Mouse (Mus musculus) thymus, adult 2 months (tissue): ENCODE results near the gene Wwtr1. TPM values are rescaled to one million over a fixed set of nuclear protein-coding genes. Genes with fewer than 3 reads are reported as not detected.
A peak's percentile ranks its signal among the peaks of the same experiment; 100 is the strongest.

ENCODE experiments used
- DNase-seq: peaks from one replicate; pipeline ENCODE4 v3.0.0; 2021
- H3K27ac ChIP-seq: fragments of 200-500 bp; 2 replicates; pipeline ENCODE4 v1.5.1; 2012; ENCODE audit warnings: low read length, control low read depth; ENCODE audit not compliant: control insufficient read depth, insufficient read depth
- H3K27me3 ChIP-seq: fragments of 200-500 bp; 2 replicates; pipeline ENCODE4 v1.6.1; 2012; ENCODE audit warnings: mild to moderate bottlenecking, low read length, moderate library complexity, mixed read lengths; ENCODE audit not compliant: control insufficient read depth, insufficient read depth
- H3K36me3 ChIP-seq: fragments of 200-500 bp; 2 replicates; pipeline ENCODE4 v1.6.1; 2012; ENCODE audit warnings: mild to moderate bottlenecking, low read length, moderate library complexity; ENCODE audit not compliant: control insufficient read depth, insufficient read depth
- H3K4me1 ChIP-seq: fragments of 200-500 bp; replicated peaks from 2 replicates; pipeline ENCODE4 v1.6.1; 2012; ENCODE audit warnings: low read length; ENCODE audit not compliant: control insufficient read depth, insufficient read depth
- H3K4me3 ChIP-seq: fragments of 200-500 bp; 2 replicates; pipeline ENCODE4 v1.5.1; 2012; ENCODE audit warnings: mild to moderate bottlenecking, low read length, control low read depth, moderate library complexity; ENCODE audit not compliant: control insufficient read depth, insufficient read depth
- CTCF ChIP-seq: fragments of 200-500 bp; IDR thresholded peaks from 2 replicates; pipeline ENCODE4 v1.5.1; 2012; ENCODE audit warnings: mild to moderate bottlenecking, control low read depth, low read length, moderate library complexity, borderline replicate concordance; ENCODE audit not compliant: control insufficient read depth, poor library complexity, insufficient read depth; ENCODE audit errors: extremely low read depth
- POLR2A ChIP-seq: fragments of 200-500 bp; IDR thresholded peaks from 2 replicates; pipeline ENCODE4 v1.6.1; 2012; ENCODE audit warnings: mild to moderate bottlenecking, low read length, control low read depth, moderate library complexity; ENCODE audit not compliant: control insufficient read depth, poor library complexity, insufficient read depth; ENCODE audit errors: extremely low read depth
- WGBS: fragments of 180-500 bp; shearing (Covaris S2); methylation state at CpG from one replicate; pipeline ENCODE4 v1.1.7; 2018; 5-methylcytosine and 5-hydroxymethylcytosine counted together
- polyA plus RNA-seq: library from polyadenylated mRNA; depleted of rRNA; stranded (reverse); fragments of >200 nt; gene quantifications from 2 replicates; pipeline ENCODE4 v1.2.3, GENCODE M21; 2012

Gene Wwtr1
- polyA plus RNA-seq, 1 experiment, result 6.1 TPM

- H3K36me3 ChIP-seq, result no peaks in the 10 kb centered on the region
- no peak for TF ChIP-seq POLR2A
- no peak for TF ChIP-seq CTCF
- no peaks in the 10 kb centered on the region for H3K4me1 ChIP-seq
- H3K27ac ChIP-seq, result no peak overlapping the region
- WGBS, result 88% methylated on average over 4 of the region's 4 CpGs
- no peaks in the 10 kb centered on the region for H3K27me3 ChIP-seq
- no peak for DNase-seq
- H3K4me3 ChIP-seq, result no peak overlapping the region
These were observed 26.9 kb upstream of the Wwtr1 start for GRCm38 (mm10) chr3:57602610-57603009.

DNA sequence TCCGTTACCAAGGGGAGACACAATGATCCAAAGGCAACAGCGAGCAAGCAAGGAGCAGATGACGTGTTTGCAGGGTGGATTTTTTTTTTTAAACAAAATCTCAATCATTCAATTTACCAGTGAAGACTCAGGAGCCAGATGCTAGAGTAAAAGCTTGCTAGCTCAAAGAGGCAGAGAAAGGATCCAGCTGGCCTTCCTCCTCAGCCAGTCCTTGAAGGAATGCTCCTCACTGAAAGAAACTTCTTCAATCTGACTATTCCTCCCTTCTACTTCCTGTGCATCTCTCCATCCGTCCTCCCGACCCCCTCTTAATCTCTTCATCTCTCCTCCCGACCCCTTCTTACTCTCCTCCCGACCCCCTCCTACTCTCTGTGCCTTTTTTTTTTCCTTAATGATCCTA lies 20.9 kb upstream of the Wwtr1 start:
- Histone ChIP-seq H3K4me1 (no peaks in the 10 kb centered on the region), H3K27ac (no peak overlapping the region), H3K4me3 (no peak overlapping the region), H3K36me3 (no peaks in the 10 kb centered on the region), H3K27me3 (no peaks in the 10 kb centered on the region)
- no peak for DNase-seq
- 60% methylated on average over 7 of the region's 7 CpGs for WGBS
- no peak for TF ChIP-seq POLR2A
- TF ChIP-seq CTCF, result no peak

GRCm38 (mm10) chr3:57595506-57595905 lies 19.8 kb upstream of the Wwtr1 start:
- no peaks in the 10 kb centered on the region for H3K36me3 ChIP-seq
- TF ChIP-seq POLR2A (no peak), CTCF (no peak)
- H3K27ac ChIP-seq, result no peak overlapping the region
- no peak for DNase-seq
- no peaks in the 10 kb centered on the region for H3K4me1 ChIP-seq
- no peak overlapping the region for H3K4me3 ChIP-seq
- H3K27me3 ChIP-seq, result no peaks in the 10 kb centered on the region

- Histone ChIP-seq H3K27ac (no peak overlapping the region), H3K4me3 (no peak overlapping the region), H3K36me3 (no peaks in the 10 kb centered on the region), H3K27me3 (no peaks in the 10 kb centered on the region), H3K4me1 (no peaks in the 10 kb centered on the region)
- TF ChIP-seq POLR2A (no peak), CTCF (no peak)
- 88% methylated on average over 6 of the region's 6 CpGs for WGBS
- no peak for DNase-seq
These were observed 10.3 kb upstream of the Wwtr1 start for GRCm38 (mm10) chr3:57585967-57586366.

DNA sequence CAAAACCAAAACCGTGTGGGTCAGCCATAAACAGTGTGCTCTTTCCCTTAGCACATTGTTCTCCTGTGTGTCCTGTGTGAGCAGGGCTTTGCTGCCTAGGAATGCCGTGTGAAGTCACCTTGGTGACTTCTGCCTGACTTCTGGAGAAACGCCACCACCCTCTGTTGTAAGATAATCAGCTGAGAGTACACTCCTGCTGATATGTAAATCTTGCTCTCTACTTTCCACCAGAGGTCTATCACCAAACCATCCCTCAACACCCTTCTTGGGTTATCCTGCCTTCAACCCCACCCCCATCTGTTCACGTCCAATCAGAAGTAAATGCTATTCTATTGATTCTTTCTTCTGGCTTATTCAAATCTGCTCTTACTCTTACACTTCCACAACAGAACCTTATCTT lies 7.8 kb upstream of the Wwtr1 start:
- Histone ChIP-seq H3K27ac (no peak overlapping the region), H3K4me3 (no peak overlapping the region), H3K4me1 (no peaks in the 10 kb centered on the region), H3K36me3 (no peaks in the 10 kb centered on the region), H3K27me3 (no peaks in the 10 kb centered on the region)
- 76% methylated on average over 4 of the region's 4 CpGs for WGBS
- TF ChIP-seq POLR2A (no peak), CTCF (no peak)
- no peak for DNase-seq

GRCm38 (mm10) chr3:57580426-57581195 lies 4.9 kb upstream of the Wwtr1 start:
- no peaks in the 10 kb centered on the region; the same call in 1 of the 2 replicates for H3K27me3 ChIP-seq
- DNase-seq, result no peak
- no peaks in the 10 kb centered on the region for H3K36me3 ChIP-seq
- H3K4me3 ChIP-seq, result no peak overlapping the region
- 93% methylated on average over 10 of the region's 10 CpGs for WGBS
- H3K4me1 ChIP-seq, result no peaks in the 10 kb centered on the region
- H3K27ac ChIP-seq, result no peak overlapping the region
- TF ChIP-seq POLR2A (no peak), CTCF (no peak)

DNA sequence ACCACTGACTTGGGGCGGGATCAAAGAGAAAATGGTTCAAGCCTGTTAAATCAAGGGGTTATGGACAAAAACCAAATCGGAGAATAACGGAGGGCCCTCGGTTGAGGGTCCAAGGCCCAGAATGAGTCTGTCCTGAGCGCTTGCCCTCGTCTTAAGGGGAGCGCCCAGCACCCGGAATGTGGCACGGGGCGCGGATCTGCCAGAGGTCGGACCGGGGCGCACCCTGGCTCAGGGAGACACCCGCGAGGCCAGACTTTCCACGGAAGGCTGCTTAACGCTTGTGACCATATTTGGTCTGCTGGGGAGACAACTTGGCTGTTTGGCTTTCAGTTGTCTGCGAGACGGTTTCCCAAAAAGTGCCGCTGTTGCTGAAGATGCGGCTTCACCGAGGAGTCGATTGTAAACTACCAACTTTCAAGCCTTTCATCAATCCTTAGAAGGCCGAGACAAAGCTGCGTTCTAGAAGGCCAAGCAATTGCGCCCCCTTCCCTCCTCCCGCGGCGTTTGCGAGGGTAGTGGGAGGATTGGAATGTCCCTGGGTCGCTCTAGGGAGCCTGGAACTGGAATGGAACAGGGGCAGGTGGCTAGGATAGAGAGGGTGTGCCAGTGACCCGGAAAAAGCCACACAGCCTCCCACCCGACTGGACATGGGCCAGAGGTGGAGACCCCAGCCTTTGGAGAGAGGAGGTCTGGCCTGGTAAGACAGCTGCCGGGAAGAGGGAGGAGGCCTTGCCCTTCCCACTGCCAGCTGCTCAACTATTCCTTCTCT lies 530 bp upstream of the Wwtr1 start:
- Histone ChIP-seq H3K4me1 (no peaks in the 10 kb centered on the region), H3K36me3 (no peaks in the 10 kb centered on the region), H3K4me3 (0 out of 2 replicates have a peak overlapping the region, but pooled peaks have one; percentile 30), H3K27ac (no peak overlapping the region), H3K27me3 (peaks cover 7% of the 10 kb centered on the region; the same call in 1 of the 2 replicates)
- DNase-seq, result no peak
- 5% methylated on average over 35 of the region's 35 CpGs for WGBS
- no peak for TF ChIP-seq POLR2A
- no peak for TF ChIP-seq CTCF
